Mouse (Mus musculus): ENCODE measurements around the gene H2-T22. TPM values are rescaled to one million over a fixed set of nuclear protein-coding genes. Genes with fewer than 3 reads are reported as not detected.
"Not testable (repeated sequence)": the region's sequence is repeated elsewhere in the genome, so short reads cannot be mapped to it uniquely, and the experiment has no call there.

H2-T22 gene
- total and polyA plus RNA-seq, 2 experiments from 2014 or later = 8.2 to 17.4 TPM

GRCm38 (mm10) chr17:36035010-36035638, 7.4 kb downstream of the H2-T22 start:
- peak; percentile 36 for DNase-seq (ENCODE audit: low spot score)

GRCm38 (mm10) chr17:36034524-36034923, 8.0 kb downstream of the H2-T22 start:
- not testable (repeated sequence) for H3K27ac ChIP-seq (ENCODE audit: low read depth); ATAC-seq (ENCODE audit: insufficient read depth, low read depth); H3K4me1 ChIP-seq (ENCODE audit: control insufficient read depth, insufficient read depth); H3K9me3 ChIP-seq (replicated peaks; ENCODE audit: control insufficient read depth, low read length); H3K27me3 ChIP-seq (ENCODE audit: control insufficient read depth, insufficient read depth, low read length); H3K9ac ChIP-seq (replicated peaks; ENCODE audit: low read depth, low read length); DNase-seq (ENCODE audit: low spot score); H3K4me3 ChIP-seq (ENCODE audit: low read depth, low read length); H3K36me3 ChIP-seq (replicated peaks; ENCODE audit: control insufficient read depth, insufficient read depth, low read length); H3K4me2 ChIP-seq (ENCODE audit: low read depth, low read length)
- WGBS = 61% methylated on average over 3 of the region's 3 CpGs

More at GRCm38 (mm10) chr17:36035010-36035638, 7.4 kb downstream of the H2-T22 start:
- H3K4me2 ChIP-seq (ENCODE audit: low read depth, low read length); H3K9me3 ChIP-seq (replicated peaks; ENCODE audit: control insufficient read depth, low read length); H3K9ac ChIP-seq (replicated peaks; ENCODE audit: low read depth, low read length); H3K27ac ChIP-seq (ENCODE audit: low read depth); H3K4me1 ChIP-seq (ENCODE audit: control insufficient read depth, insufficient read depth); H3K4me3 ChIP-seq (ENCODE audit: low read depth, low read length); H3K27me3 ChIP-seq (ENCODE audit: control insufficient read depth, insufficient read depth, low read length); H3K36me3 ChIP-seq (replicated peaks; ENCODE audit: control insufficient read depth, insufficient read depth, low read length): not testable (repeated sequence)
- WGBS = 31% methylated on average over 3 of the region's 3 CpGs
- peak; percentile 55 for TF ChIP-seq CTCF (IDR thresholded peaks at IDR 0.05; ENCODE audit: low read depth)
- peak; percentile 49; the same call in 1 of the 2 replicates for ATAC-seq (ENCODE audit: insufficient read depth, low read depth)

GRCm38 (mm10) chr17:36032351-36032875, 10.1 kb downstream of the H2-T22 start, which contains the start of gene H2-T23:
Gene H2-T23 (minus strand): TSS chr17:36032855.
- Histone ChIP-seq H3K4me2 (ENCODE audit: low read depth, low read length) (peak within 1 kb of the TSS; percentile 88), H3K9ac (replicated peaks; ENCODE audit: low read depth, low read length) (peak within 1 kb of the TSS; percentile 70), H3K4me3 (ENCODE audit: low read depth, low read length) (peak within 1 kb of the TSS; percentile 64), H3K27ac (ENCODE audit: low read depth) (peak within 1 kb of the TSS; percentile 48)
- under 1% methylated on average over 25 of the region's 25 CpGs for WGBS
- peak; percentile 57 for ATAC-seq (ENCODE audit: insufficient read depth, low read depth)
- not testable (repeated sequence) for H3K36me3 ChIP-seq (replicated peaks; ENCODE audit: control insufficient read depth, insufficient read depth, low read length); H3K27me3 ChIP-seq (ENCODE audit: control insufficient read depth, insufficient read depth, low read length); H3K9me3 ChIP-seq (replicated peaks; ENCODE audit: control insufficient read depth, low read length); H3K4me1 ChIP-seq (ENCODE audit: control insufficient read depth, insufficient read depth)
- peak; percentile 43 for DNase-seq (ENCODE audit: low spot score)

- not testable (repeated sequence) for H3K9me3 ChIP-seq (replicated peaks; ENCODE audit: control insufficient read depth, low read length); DNase-seq (ENCODE audit: low spot score); H3K4me1 ChIP-seq (ENCODE audit: control insufficient read depth, insufficient read depth); H3K27me3 ChIP-seq (ENCODE audit: control insufficient read depth, insufficient read depth, low read length); H3K36me3 ChIP-seq (replicated peaks; ENCODE audit: control insufficient read depth, insufficient read depth, low read length)
- peak; percentile 37 for ATAC-seq (ENCODE audit: insufficient read depth, low read depth)
- Histone ChIP-seq H3K4me2 (ENCODE audit: low read depth, low read length) (peak overlapping the region; percentile 88), H3K27ac (ENCODE audit: low read depth) (peak overlapping the region; percentile 48), H3K9ac (replicated peaks; ENCODE audit: low read depth, low read length) (peak overlapping the region; percentile 70), H3K4me3 (ENCODE audit: low read depth, low read length) (peak overlapping the region; percentile 64)
- peak; percentile 28 for TF ChIP-seq CTCF (IDR thresholded peaks at IDR 0.05; ENCODE audit: low read depth)
- WGBS = 3% methylated on average over 40 of the region's 40 CpGs
Observed at GRCm38 (mm10) chr17:36031583-36032331, 10.8 kb downstream of the H2-T22 start.

GRCm38 (mm10) chr17:36030703-36031582, 11.6 kb downstream of the H2-T22 start:
- not testable (repeated sequence) for H3K27me3 ChIP-seq (ENCODE audit: control insufficient read depth, insufficient read depth, low read length); H3K27ac ChIP-seq (ENCODE audit: low read depth); H3K9me3 ChIP-seq (replicated peaks; ENCODE audit: control insufficient read depth, low read length); DNase-seq (ENCODE audit: low spot score); ATAC-seq (ENCODE audit: insufficient read depth, low read depth); H3K36me3 ChIP-seq (replicated peaks; ENCODE audit: control insufficient read depth, insufficient read depth, low read length); H3K9ac ChIP-seq (replicated peaks; ENCODE audit: low read depth, low read length); H3K4me1 ChIP-seq (ENCODE audit: control insufficient read depth, insufficient read depth)
- peak overlapping the region; percentile 88 for H3K4me2 ChIP-seq (ENCODE audit: low read depth, low read length)
- peak overlapping the region; percentile 64 for H3K4me3 ChIP-seq (ENCODE audit: low read depth, low read length)
- WGBS = 48% methylated on average over 8 of the region's 8 CpGs

- not testable (repeated sequence) for H3K4me1 ChIP-seq (ENCODE audit: control insufficient read depth, insufficient read depth); H3K4me2 ChIP-seq (ENCODE audit: low read depth, low read length); DNase-seq (ENCODE audit: low spot score); H3K4me3 ChIP-seq (ENCODE audit: low read depth, low read length); H3K9ac ChIP-seq (replicated peaks; ENCODE audit: low read depth, low read length); H3K27me3 ChIP-seq (ENCODE audit: control insufficient read depth, insufficient read depth, low read length); ATAC-seq (ENCODE audit: insufficient read depth, low read depth); H3K27ac ChIP-seq (ENCODE audit: low read depth); H3K36me3 ChIP-seq (replicated peaks; ENCODE audit: control insufficient read depth, insufficient read depth, low read length); H3K9me3 ChIP-seq (replicated peaks; ENCODE audit: control insufficient read depth, low read length)
- 31% methylated on average over 2 of the region's 4 CpGs for WGBS
Observed at GRCm38 (mm10) chr17:36030046-36030702, 12.4 kb downstream of the H2-T22 start.
